ENCODE assay signal across 1 mouse cellular context in the genomic region with DNA sequence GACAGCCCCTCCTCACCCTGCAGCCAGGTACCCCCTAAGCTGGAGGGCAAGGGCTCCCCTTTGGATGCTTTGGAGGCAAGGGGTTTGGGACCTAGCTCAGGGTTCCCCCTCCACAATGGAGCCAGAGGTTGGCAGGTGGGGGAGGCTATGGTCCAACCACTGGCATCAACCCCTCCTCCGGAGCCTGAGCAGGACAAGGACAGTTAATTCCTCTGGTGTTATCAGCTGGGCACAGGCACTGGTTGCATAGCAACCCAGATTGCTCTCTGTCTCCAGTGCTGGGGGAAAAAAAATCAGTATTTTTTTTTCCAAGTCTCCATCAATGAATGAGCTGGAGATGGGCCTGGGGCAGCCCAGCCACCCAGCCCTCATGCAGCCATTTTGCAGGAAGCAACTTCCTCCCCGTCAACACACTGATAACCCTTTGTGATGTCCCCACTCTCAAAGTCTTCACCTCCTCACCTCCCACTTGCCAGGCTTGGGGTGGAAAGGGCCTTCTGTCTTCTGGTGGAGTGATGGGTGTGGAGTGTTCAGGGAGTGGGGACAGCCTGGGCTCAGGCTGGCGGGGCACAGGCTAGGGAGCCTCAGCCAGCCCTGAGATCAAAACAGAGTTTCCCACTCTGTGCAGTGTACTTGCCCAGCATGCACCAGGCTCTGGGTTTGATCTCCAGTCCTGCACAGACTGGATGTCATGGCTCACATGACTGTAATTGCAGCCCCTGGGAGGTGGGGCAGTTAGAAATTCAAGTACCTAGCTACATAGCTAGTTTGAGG.
TF ChIP-seq lines count a peak whose summit lies in the region.

No protein-coding gene starts in this region.

TF ChIP-seq in MEL, 35 proteins besides CTCF, POLR2A, EP300 and RAD21:
- TF ChIP-seq CHD2 (IDR thresholded peaks at IDR 0.05; ENCODE audit: low read length) (no peak), CHD1 (IDR thresholded peaks at IDR 0.05; ENCODE audit: low read depth, low read length) (no peak), ETS1 (IDR thresholded peaks at IDR 0.05; ENCODE audit: low read depth, low read length) (no peak), ZNF384 (IDR thresholded peaks at IDR 0.05; ENCODE audit: low read depth, low read length) (0 out of 2 replicates have a peak, but pooled peaks have one; percentile 6), TAL1 (IDR thresholded peaks at IDR 0.05; ENCODE audit: low read length) (peak; percentile 59), GATA1 (IDR thresholded peaks at IDR 0.05; ENCODE audit: low read depth, low read length) (no peak)
TF ChIP-seq in MEL: peak in this region for 2.
